Mouse (Mus musculus): Measurements from ENCODE around the gene Nol10. TPM values are rescaled to one million over a fixed set of nuclear protein-coding genes. Genes with fewer than 3 reads are reported as not detected.

Gene Nol10
- total RNA-seq, 2 experiments from 2014 or later, result 19.7 to 20.7 TPM

DNA sequence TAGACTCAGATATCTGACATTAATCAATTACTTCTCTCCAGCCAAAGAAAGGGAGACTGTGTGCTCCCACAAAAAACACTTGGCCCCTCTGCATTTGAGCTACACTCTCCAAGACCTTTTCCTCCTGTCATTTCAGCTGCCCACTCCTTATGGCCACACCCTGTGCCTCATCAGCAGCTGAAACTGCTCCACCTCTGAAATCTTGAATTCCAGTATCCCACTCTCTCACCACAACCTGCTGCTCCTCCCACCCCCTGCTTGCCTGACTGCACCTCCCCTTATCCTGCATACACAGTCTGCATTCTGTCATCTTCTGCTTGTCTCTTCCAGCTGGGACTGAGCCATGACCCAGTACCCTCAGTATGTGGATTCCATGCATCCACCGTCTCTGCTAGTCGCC, 9.9 kb upstream of the Nol10 start:
- H3K27ac ChIP-seq, result no peak overlapping the region
- TF ChIP-seq CTCF (conservative IDR thresholded peaks at IDR 0.05), result no peak
- no peak overlapping the region for H3K4me3 ChIP-seq
- no peak for DNase-seq (ENCODE audit: low spot score in 2 of 2)

DNA sequence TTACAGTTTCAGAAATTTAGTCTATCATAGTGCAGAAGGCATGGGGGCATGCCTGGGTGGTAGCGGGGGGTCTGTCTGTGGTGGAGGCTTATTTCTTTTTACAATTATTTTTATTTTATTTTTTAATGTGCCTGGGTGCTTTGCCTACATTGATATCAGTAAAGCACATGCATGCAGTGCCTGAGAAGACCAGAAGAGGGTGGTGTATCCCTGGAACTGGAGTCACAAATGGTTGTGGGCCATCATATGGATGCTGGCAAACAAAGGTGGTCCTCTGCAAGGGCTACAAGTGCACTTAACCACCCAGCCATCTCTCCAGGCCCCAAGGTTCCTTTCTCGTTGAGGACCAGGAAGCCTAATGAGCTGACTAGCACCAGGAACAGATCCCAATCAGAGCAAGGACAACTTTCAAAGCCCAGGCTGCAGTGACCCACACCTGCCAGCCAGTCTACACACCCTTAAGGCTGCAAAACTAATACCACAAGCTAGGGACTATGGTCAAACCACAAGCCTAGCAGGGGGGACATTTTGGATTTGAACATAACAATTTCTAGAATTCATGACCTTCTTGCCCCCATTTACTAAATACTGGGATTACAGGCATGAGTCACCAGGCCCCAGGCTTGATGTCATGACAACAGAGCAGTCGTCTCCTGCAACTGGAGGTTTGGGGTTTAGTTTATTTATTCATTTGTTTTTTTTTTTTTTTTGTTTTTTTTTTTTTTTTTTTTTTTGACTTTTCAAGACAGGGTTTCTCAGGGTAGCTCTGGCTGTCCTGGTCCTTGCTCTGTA, 8.9 kb upstream of the Nol10 start:
- Histone ChIP-seq H3K27ac (no peak overlapping the region), H3K4me3 (no peak overlapping the region)
- DNase-seq (ENCODE audit: low spot score in 2 of 2), result no peak
- peak; percentile 62 for TF ChIP-seq CTCF (conservative IDR thresholded peaks at IDR 0.05)

DNA sequence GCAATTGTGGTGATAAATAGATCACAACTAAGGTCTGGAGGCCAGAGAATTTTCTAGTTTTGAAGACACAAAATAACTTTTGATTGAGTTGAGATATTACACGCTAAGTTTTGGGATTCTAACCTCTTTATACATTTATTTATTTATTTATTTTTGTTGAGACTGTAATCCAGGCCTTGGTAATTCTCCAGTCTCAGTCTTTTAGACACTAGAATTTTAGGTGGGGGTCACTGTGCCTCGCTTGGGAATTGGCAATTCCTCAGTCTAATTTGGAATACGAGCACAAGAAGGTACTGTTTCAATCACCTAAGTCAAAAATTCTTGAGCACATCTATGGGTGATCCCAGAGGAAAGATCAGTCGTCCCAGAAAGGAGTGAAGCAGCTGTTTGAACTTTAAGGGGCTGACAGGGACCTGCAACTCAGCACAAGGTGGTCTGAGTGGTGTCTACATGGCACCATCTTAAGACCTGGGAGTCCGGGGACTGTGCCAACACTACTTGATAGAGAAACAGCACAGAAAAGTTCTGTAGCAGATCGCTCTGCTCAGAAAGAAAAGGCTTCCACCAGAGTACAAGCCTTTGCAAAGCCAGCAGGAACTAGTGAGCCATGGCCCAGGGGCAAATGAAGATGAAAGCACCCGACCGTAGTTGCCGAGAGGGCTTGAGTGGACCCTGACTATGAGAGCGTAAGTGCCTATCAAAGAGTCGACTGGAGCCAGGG, 771 bp upstream of the Nol10 start:
- no peak for TF ChIP-seq CTCF (conservative IDR thresholded peaks at IDR 0.05)
- peak overlapping the region; percentile 92 for H3K27ac ChIP-seq
- H3K4me3 ChIP-seq, result peak overlapping the region; percentile 90
- no peak for DNase-seq (ENCODE audit: low spot score in 2 of 2)

DNA sequence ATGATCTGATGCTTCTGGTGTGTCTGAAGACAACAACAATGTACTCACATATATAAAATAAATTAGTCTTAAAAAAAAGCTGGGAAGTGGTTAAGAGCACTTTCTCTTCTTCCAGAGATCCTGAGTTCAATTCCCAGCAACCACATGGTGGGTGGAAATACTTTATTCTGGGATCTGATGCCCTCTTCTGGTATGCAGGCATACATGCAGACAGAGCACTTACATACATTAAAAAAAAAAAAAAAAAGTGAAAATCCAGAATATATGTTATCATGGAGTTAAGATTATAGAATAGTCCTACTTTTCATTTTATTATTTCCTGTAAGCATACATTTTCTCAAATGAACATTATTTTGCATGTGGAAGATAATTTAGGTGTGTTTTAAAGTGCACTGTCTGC, 1.8 kb downstream of the Nol10 start:
- peak; percentile 56 for TF ChIP-seq CTCF (conservative IDR thresholded peaks at IDR 0.05)
- H3K27ac ChIP-seq, result no peak overlapping the region

DNA sequence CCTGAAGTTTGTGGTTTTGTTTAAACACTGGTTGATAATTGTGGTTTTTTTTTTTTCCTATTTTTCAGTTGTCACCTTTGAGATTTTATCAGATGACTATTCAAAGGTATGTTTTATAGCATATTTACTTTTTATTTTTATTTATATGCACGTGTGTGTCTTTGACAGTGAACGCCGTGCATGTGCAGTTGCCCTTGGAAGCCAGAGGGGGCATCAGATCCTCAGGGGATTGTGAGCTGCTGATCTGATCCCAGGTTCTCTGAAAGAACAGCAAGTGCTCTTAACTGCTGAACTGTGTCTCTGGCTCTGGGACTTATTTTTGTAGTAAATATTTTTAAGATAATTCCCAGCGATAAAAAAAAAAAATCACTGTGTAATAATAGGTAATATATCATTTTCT, 8.6 kb downstream of the Nol10 start:
- DNase-seq (ENCODE audit: low spot score in 2 of 2), result no peak
- Histone ChIP-seq H3K27ac (no peak overlapping the region), H3K4me3 (no peak overlapping the region)
- peak; percentile 75 for TF ChIP-seq CTCF (conservative IDR thresholded peaks at IDR 0.05)

More for the DNA sequence above, 1.8 kb downstream of the Nol10 start:
- no peak overlapping the region for H3K4me3 ChIP-seq
- no peak for DNase-seq (ENCODE audit: low spot score in 2 of 2)

DNA sequence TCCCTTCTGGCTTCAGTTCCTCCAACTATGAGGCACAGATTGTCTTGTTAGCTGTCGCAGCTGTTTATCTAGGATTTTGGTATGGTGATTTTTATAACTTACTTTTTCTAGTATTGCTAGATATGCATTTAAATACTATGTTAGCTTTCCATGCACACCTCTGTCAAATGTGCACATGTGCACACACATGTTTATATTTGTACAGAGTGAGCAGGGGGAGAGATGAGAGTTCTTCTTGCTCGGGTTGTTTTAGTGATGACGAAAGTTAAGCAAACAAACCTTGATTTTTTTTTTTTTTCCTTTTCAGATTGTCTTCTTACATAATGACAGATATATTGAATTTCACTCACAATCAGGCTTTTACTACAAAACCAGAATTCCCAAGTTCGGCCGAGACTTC, 9.5 kb downstream of the Nol10 start:
- no peak overlapping the region for H3K27ac ChIP-seq
- H3K4me3 ChIP-seq, result no peak overlapping the region
- no peak for DNase-seq (ENCODE audit: low spot score in 2 of 2)
- no peak for TF ChIP-seq CTCF (conservative IDR thresholded peaks at IDR 0.05)

DNA sequence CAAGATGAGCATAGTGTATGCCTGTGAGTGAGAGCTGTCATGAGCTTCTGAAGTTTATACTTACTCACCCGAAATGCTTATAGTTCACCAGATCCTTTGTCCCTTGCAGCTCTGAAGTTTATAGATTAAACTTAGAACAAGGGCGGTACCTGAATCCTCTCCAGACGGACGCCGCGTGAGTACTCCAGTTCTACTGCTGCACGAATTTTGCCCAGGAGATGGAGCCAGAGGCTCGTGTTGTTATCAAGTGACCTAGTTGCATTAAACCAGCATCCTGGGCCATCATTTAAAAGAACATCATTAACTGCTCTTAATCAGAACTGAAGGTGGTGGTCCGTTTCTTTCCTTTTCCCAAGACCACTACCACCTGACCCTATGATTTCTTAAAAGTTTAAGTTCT, 10.7 kb downstream of the Nol10 start:
- H3K4me3 ChIP-seq, result no peak overlapping the region
- no peak overlapping the region for H3K27ac ChIP-seq
- TF ChIP-seq CTCF (conservative IDR thresholded peaks at IDR 0.05), result peak; percentile 70
- peak in 1 of 2 experiments; percentile 33 for DNase-seq (ENCODE audit: low spot score in 2 of 2)

DNA sequence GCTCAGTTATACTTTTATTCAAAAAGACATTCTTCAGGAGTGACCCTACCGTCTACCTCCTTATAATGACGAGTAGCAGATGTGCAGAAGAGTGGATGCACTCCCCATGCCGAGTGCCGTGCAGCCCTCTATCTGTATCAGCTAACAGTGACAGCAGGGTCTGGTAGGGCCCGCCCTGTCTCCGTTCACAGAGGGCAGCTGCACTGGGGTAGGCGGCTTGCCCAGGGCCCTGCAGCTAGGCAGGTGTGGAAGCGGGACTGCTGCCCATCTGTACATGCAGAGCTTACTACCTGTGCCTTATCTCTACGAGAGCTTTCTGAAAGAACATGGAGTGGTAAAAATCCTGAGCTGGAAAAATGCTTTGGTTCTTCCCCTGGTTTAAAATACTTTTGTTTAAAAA, 11.8 kb downstream of the Nol10 start:
- DNase-seq (ENCODE audit: low spot score in 2 of 2), result no peak
- Histone ChIP-seq H3K27ac (no peak overlapping the region), H3K4me3 (no peak overlapping the region)
- no peak for TF ChIP-seq CTCF (conservative IDR thresholded peaks at IDR 0.05)

DNA sequence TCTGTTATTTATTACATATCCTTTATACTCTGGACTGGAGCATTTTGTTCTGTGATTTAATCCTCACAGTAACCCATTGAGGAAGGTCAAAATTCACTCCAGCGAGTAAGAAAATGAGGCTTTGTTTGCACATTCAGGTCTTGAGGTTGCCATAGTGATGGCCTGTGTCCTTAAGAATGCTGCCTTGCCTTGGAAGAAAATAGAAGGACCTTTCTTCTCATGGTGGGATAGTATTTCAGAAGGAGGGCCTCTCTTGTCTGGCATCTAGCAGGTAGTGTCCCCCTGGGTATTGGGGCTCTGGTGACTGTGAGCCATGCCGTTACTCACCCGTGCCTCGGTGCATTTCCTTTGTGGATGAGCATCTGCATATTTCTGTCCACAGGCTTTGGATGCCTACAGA, 12.4 kb downstream of the Nol10 start:
- Histone ChIP-seq H3K27ac (no peak overlapping the region), H3K4me3 (no peak overlapping the region)
- TF ChIP-seq CTCF (conservative IDR thresholded peaks at IDR 0.05), result no peak
- no peak for DNase-seq (ENCODE audit: low spot score in 2 of 2)

DNA sequence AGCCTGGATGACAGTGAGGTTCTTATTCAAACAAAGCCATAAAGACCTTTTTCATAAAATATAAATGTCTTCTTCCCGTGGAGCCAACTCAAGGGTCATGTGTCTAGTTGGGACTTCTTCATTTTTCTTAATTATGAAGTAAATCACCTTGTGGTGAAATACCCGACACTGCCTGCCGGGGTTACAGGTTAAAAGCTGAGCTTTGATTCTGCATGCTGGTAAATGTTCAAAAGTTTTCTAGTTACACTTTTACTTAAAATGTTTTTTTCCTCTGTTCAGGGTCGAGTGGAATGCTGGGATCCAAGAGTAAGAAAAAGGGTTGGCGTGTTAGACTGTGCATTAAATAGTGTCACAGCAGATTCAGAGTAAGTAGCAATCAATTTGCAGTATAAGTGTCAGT, 14.1 kb downstream of the Nol10 start:
- no peak for TF ChIP-seq CTCF (conservative IDR thresholded peaks at IDR 0.05)
- Histone ChIP-seq H3K27ac (no peak overlapping the region), H3K4me3 (no peak overlapping the region)
- no peak for DNase-seq (ENCODE audit: low spot score in 2 of 2)

DNA sequence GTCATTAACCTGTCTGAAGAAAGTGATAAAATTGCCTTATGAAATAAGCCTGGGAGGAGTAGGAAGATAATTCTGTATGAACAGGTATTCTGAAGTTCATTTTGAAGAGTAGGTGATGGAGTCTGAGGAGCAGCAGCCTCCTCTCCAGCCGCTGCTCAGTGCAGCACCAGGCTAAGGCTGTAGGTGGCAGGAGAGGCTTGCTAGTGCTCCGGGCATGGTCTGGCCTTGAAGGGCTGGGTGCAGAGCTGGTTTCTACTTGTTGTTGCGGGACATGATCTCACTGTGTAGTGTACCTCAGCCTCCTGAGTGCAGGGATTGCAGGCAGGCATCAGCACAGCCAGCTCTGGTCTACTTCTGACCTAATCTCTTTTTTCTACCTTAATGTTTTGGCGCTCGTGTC, 18.7 kb downstream of the Nol10 start:
- TF ChIP-seq CTCF (conservative IDR thresholded peaks at IDR 0.05), result peak; percentile 94
- no peak overlapping the region for H3K4me3 ChIP-seq
- no peak overlapping the region for H3K27ac ChIP-seq
- DNase-seq (ENCODE audit: low spot score in 2 of 2), result peak; percentile 31 to 68

DNA sequence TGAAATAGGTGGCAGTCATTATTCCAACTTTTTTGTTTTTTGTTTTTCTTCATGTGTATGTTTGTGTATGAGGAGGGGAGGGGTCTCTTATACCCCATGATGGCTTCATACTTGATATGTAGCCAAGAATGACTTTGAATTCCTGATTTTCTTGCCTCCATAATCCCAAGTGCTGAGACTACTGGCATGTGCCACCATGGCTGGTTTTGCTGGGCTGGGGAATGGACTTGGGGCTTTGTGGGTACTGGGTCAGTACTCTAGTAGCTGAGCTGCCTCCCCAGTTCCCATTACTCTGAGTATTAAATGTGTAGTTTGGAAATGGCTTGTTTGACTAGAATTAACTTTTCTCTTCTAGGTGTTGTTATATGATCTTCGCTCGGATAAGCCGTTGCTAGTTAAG, 20.9 kb downstream of the Nol10 start:
- Histone ChIP-seq H3K4me3 (no peak overlapping the region), H3K27ac (no peak overlapping the region)
- TF ChIP-seq CTCF (conservative IDR thresholded peaks at IDR 0.05), result no peak
- no peak for DNase-seq (ENCODE audit: low spot score in 2 of 2)

DNA sequence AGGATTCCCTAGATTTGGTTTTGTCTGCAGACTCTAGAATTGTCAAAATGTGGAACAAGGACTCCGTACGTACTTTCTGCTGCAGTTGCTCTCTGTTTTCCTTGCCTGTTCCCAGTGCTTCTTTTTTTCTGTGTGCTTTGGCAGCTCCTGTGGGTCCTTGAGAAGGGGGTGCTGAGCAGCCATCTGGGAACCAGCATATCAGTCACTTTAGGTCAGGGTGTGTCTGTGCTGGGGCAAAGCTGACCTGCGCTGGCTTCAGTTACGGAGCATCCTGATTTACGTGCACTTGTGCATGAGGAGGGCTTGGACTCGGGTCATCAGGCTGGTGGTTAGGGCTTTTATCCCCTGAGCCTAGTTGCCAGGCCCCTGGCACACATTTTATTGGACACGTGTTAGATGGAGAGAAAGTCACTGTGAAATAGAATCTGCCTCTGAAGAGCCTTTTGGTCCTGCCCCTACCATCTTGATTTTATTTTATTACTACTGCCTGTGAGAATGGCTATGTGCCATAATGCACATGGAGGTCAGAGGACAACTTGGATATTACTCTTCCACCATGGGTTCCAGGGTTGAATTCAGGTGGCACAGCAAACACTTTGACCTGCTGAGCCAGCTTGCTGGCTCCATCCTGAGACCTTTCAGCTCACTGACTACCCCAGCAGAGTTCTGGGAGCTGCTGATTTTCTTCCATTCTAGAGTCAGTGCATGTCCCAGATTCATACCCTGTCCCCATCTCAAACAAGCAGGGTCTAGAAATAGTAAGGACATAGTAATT, 21.5 kb downstream of the Nol10 start:
- TF ChIP-seq CTCF (conservative IDR thresholded peaks at IDR 0.05), result no peak
- H3K4me3 ChIP-seq, result no peak overlapping the region
- H3K27ac ChIP-seq, result no peak overlapping the region
- DNase-seq (ENCODE audit: low spot score in 2 of 2), result no peak

All from layer of hippocampus, adult 2 months (tissue).